Mouse (Mus musculus) bone marrow, adult 2 months (tissue): ENCODE results near the gene Tbc1d1. TPM values are rescaled to one million over a fixed set of nuclear protein-coding genes. Genes with fewer than 3 reads are reported as not detected.
A peak's percentile ranks its signal among the peaks of the same experiment; 100 is the strongest.

Source experiments
- H3K27ac ChIP-seq: fragments of 200-500 bp; 2 replicates; pipeline ENCODE4 v1.5.1; 2012; ENCODE audit warnings: low read depth, mild to moderate bottlenecking, control low read depth, inconsistent platforms, low read length; ENCODE audit not compliant: control insufficient read depth, poor library complexity, insufficient read depth
- H3K4me1 ChIP-seq: fragments of 200-500 bp; 2 replicates; pipeline ENCODE4 v1.6.1; 2011; ENCODE audit warnings: low read length; ENCODE audit not compliant: control insufficient read depth, insufficient read depth
- H3K4me3 ChIP-seq: fragments of 200-500 bp; replicated peaks from 2 replicates; pipeline ENCODE3; 2011; ENCODE audit warnings: mild to moderate bottlenecking, low read depth, low read length, control low read depth; ENCODE audit not compliant: control insufficient read depth
- CTCF ChIP-seq: fragments of 200-500 bp; IDR thresholded peaks from 2 replicates; pipeline ENCODE4 v1.5.1; 2011; ENCODE audit warnings: low read length, control low read depth; ENCODE audit not compliant: control insufficient read depth, insufficient read depth
- POLR2A ChIP-seq: fragments of 200-500 bp; IDR thresholded peaks from 2 replicates; pipeline ENCODE4 v1.6.1; 2011; ENCODE audit warnings: low read depth, mild to moderate bottlenecking, control low read depth, low read length, borderline replicate concordance; ENCODE audit not compliant: control insufficient read depth
- WGBS: fragments of 180-500 bp; shearing (Covaris S2); methylation state at CpG from one replicate; pipeline ENCODE4 v1.1.7; 2018; 5-methylcytosine and 5-hydroxymethylcytosine counted together
- polyA plus RNA-seq: library from polyadenylated mRNA; stranded (reverse); fragments of >200 nt; gene quantifications from 2 replicates; pipeline ENCODE4 v1.2.4, GENCODE M21; 2011; ENCODE audit warnings: low replicate concordance; ENCODE audit not compliant: missing spikeins, insufficient read depth, insufficient read length

Gene Tbc1d1
- polyA plus RNA-seq, 1 experiment, result 10.3 TPM

DNA sequence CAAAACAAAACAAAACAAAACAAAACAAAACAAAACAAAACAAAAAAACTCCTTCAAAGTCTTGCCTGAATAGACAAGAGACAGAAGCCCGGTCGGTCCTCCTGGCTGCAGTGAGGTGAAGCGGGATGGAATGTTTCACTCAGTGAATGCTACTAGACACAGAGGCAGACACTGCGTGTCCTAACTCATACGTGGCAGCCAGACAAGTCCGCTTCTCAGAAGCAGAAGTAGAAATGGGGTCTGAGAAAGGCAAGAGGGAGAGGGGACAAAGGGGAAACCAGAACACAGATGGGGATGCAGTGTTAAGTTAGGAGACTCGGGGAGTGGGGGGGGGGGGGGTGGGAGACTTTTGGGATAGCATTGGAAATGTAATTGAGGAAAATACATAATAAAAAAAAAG, 220.4 kb downstream of the Tbc1d1 start:
- Histone ChIP-seq H3K27ac (peak overlapping the region; percentile 50), H3K4me1 (peaks cover 11% of the 10 kb centered on the region), H3K4me3 (no peak overlapping the region)
- TF ChIP-seq POLR2A, result no peak
- WGBS, result 30% methylated on average over 7 of the region's 7 CpGs

- H3K4me1 ChIP-seq, result peaks cover 13% of the 10 kb centered on the region
- TF ChIP-seq POLR2A, result no peak
- no peak for TF ChIP-seq CTCF
- peak overlapping the region; percentile 45 for H3K27ac ChIP-seq
- H3K4me3 ChIP-seq, result no peak overlapping the region
- 15% methylated on average over 8 of the region's 8 CpGs for WGBS
Observed at GRCm38 (mm10) chr5:64377705-64378104, 221.6 kb downstream of the Tbc1d1 start.

GRCm38 (mm10) chr5:64378591-64379275, 222.6 kb downstream of the Tbc1d1 start:
- Histone ChIP-seq H3K27ac (peak overlapping the region; percentile 42; the same call in 1 of the 2 replicates), H3K4me1 (peaks cover 13% of the 10 kb centered on the region), H3K4me3 (no peak overlapping the region)
- no peak for TF ChIP-seq CTCF
- TF ChIP-seq POLR2A, result no peak
- 18% methylated on average over 13 of the region's 13 CpGs for WGBS

- TF ChIP-seq POLR2A, result no peak
- TF ChIP-seq CTCF, result no peak
- 76% methylated on average over 5 of the region's 5 CpGs for WGBS
- Histone ChIP-seq H3K27ac (no peak overlapping the region), H3K4me1 (peaks cover 13% of the 10 kb centered on the region), H3K4me3 (no peak overlapping the region)
Observed at GRCm38 (mm10) chr5:64379829-64380228, 223.7 kb downstream of the Tbc1d1 start.

- Histone ChIP-seq H3K4me1 (peaks cover 11% of the 10 kb centered on the region), H3K4me3 (no peak overlapping the region), H3K27ac (peak overlapping the region; percentile 61)
- TF ChIP-seq POLR2A (no peak), CTCF (no peak)
- WGBS, result 8% methylated on average over 11 of the region's 11 CpGs
Observed at GRCm38 (mm10) chr5:64380698-64381375, 224.7 kb downstream of the Tbc1d1 start.

DNA sequence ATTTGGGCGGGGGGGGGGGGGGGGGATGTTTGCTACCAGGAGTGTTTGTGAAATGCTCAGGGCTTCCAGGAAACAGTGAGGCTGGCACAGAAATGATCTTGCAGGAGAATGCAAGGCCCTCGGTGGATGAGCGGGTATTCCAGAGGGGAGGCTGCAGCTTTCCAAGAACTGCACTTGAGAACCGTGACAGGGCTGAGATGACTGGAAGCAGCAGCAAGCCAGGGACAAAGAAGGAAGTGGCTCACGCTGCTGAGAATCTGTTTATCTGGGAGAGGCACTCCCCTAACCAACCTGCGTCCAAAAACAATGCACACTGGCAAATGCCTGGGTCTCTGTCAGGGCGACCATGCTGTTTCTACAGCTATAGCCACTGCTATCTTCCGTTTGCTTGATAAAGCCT, 225.4 kb downstream of the Tbc1d1 start:
- TF ChIP-seq POLR2A (no peak), CTCF (no peak)
- 22% methylated on average over 8 of the region's 8 CpGs for WGBS
- Histone ChIP-seq H3K4me1 (peaks cover 11% of the 10 kb centered on the region), H3K4me3 (no peak overlapping the region), H3K27ac (peak overlapping the region; percentile 13; the same call in 1 of the 2 replicates)

- Histone ChIP-seq H3K4me1 (peaks cover 11% of the 10 kb centered on the region), H3K27ac (no peak overlapping the region), H3K4me3 (no peak overlapping the region)
- WGBS, result 22% methylated on average over 8 of the region's 8 CpGs
- TF ChIP-seq CTCF (peak; percentile 91), POLR2A (no peak)
Observed at GRCm38 (mm10) chr5:64382451-64383057, 226.4 kb downstream of the Tbc1d1 start.

DNA sequence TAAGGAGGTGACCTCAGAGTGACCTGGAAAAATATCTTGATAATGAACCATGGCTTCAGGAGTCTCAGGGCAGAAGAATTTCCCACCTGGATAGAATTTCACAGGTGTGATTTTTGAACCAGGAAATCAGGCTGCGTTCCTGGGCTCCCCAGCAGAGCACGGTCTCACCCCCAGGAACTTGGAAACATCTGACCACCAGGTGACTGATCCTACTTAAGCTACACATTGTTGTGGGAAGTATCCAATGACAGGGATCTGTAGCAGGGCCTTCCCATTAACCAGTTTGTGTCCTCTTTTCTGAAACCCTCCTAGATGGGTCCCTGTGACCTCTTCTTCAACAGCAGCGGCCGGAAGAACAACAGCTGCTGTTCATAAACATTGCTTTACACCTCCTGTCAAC, 227.1 kb downstream of the Tbc1d1 start:
- 93% methylated on average over 4 of the region's 4 CpGs for WGBS
- H3K4me1 ChIP-seq, result peaks cover 8% of the 10 kb centered on the region; the same call in 1 of the 2 replicates
- H3K4me3 ChIP-seq, result no peak overlapping the region
- TF ChIP-seq POLR2A, result no peak
- no peak for TF ChIP-seq CTCF
- H3K27ac ChIP-seq, result no peak overlapping the region
